Mouse (Mus musculus) midbrain, embryonic 14.5 days (tissue): ENCODE results near the gene Rlim. TPM values are rescaled to one million over a fixed set of nuclear protein-coding genes. Genes with fewer than 3 reads are reported as not detected.

Source experiments
- ATAC-seq: fragments of 200-750 bp; cut with Nextera tagmentation; 2 replicates; pipeline ENCODE4 v1.8.0; 2017; ENCODE audit warnings: moderate number of reproducible peaks, moderate library complexity; ENCODE audit not compliant: low FRiP score, low TSS enrichment
- DNase-seq: peaks from one replicate; pipeline ENCODE4 v3.0.0-alpha.2; 2015
- H3K27ac ChIP-seq: fragments of 300-500 bp; sonication (generic); replicated peaks from 2 replicates; pipeline ENCODE4 v1.5.1; 2014; ENCODE audit warnings: mild to moderate bottlenecking, low read depth, low read length, moderate library complexity
- H3K27me3 ChIP-seq: fragments of 300-500 bp; sonication (generic); 2 replicates; pipeline ENCODE4 v1.6.1; 2014; ENCODE audit warnings: low read length, control low read depth, mixed read lengths; ENCODE audit not compliant: control insufficient read depth, insufficient read depth
- H3K36me3 ChIP-seq: fragments of 300-500 bp; sonication (generic); 2 replicates; pipeline ENCODE4 v1.6.1; 2014; ENCODE audit warnings: low read length, control low read depth; ENCODE audit not compliant: control insufficient read depth, insufficient read depth
- H3K4me1 ChIP-seq: fragments of 300-500 bp; sonication (generic); 2 replicates; pipeline ENCODE4 v1.6.1; 2014; ENCODE audit warnings: mild to moderate bottlenecking, antibody characterized with exemption, low read length, control low read depth; ENCODE audit not compliant: control insufficient read depth, insufficient read depth
- H3K4me2 ChIP-seq: fragments of 300-500 bp; sonication (generic); 2 replicates; pipeline ENCODE4 v1.6.1; 2014; ENCODE audit warnings: mild to moderate bottlenecking, low read length, moderate library complexity
- H3K4me3 ChIP-seq: fragments of 300-500 bp; sonication (generic); replicated peaks from 2 replicates; pipeline ENCODE4 v1.5.1; 2014; ENCODE audit warnings: low read depth, low read length
- H3K9ac ChIP-seq: fragments of 300-500 bp; sonication (generic); replicated peaks from 2 replicates; pipeline ENCODE4 v1.6.1; 2014; ENCODE audit warnings: mild to moderate bottlenecking, low read length, moderate library complexity
- H3K9me3 ChIP-seq: fragments of 300-500 bp; sonication (generic); 2 replicates; pipeline ENCODE4 v1.6.1; 2016; ENCODE audit warnings: low read length, control low read depth, mixed read lengths; ENCODE audit not compliant: control insufficient read depth
- WGBS: fragments of 180-500 bp; shearing (Covaris S2); extraction: QIAGEN DNeasy Blood & Tissue Kit; methylation state at CpG from one replicate; pipeline ENCODE4 v1.1.7; 2014; 5-methylcytosine and 5-hydroxymethylcytosine counted together
- polyA plus RNA-seq: library from polyadenylated mRNA; unstranded; fragments of >200 nt; fragmentation: Nextera tagmentation; extraction: Ambion mirVana; gene quantifications from 2 replicates; pipeline ENCODE4 v1.2.1, GENCODE M21; 2014

Gene Rlim
- 25.0 and 35.3 TPM in 2 replicates for polyA plus RNA-seq

GRCm38 (mm10) chrX:103981169-103981689, at the start of gene Rlim:
Gene Rlim, minus strand, starts transcription at chrX:103981284.
- Histone ChIP-seq H3K9me3 (no peaks in the 10 kb centered on the region), H3K27ac (peak within 1 kb of the TSS; percentile 93), H3K9ac (peak within 1 kb of the TSS; percentile 71), H3K4me2 (peak within 1 kb of the TSS; percentile 62), H3K36me3 (peaks cover 9% of the 10 kb centered on the region; the same call in 1 of the 2 replicates), H3K4me3 (peak within 1 kb of the TSS; percentile 67), H3K27me3 (no peaks in the 10 kb centered on the region), H3K4me1 (no peaks in the 10 kb centered on the region)
- DNase-seq (peak; percentile 94), ATAC-seq (peak; percentile 100)
- WGBS: 30% methylated on average over 27 of the region's 27 CpGs

GRCm38 (mm10) chrX:104017196-104017595, 36.1 kb upstream of the Rlim start:
- H3K4me2 ChIP-seq: no peak overlapping the region
- WGBS: 66% methylated on average over 1 of the region's 1 CpGs
- no peaks in the 10 kb centered on the region for H3K9me3 ChIP-seq
- H3K4me1 ChIP-seq: no peaks in the 10 kb centered on the region
- no peaks in the 10 kb centered on the region for H3K27me3 ChIP-seq
- H3K9ac ChIP-seq: no peak overlapping the region
- H3K27ac ChIP-seq: no peak overlapping the region
- H3K36me3 ChIP-seq: no peaks in the 10 kb centered on the region
- no peak for ATAC-seq
- DNase-seq: no peak
- H3K4me3 ChIP-seq: no peak overlapping the region

- peaks cover 5% of the 10 kb centered on the region; the same call in 1 of the 2 replicates for H3K27me3 ChIP-seq
- WGBS: 91% methylated on average over 4 of the region's 4 CpGs
- H3K4me3 ChIP-seq: no peak overlapping the region
- ATAC-seq (no peak), DNase-seq (no peak)
- H3K9ac ChIP-seq: no peak overlapping the region
- H3K9me3 ChIP-seq: no peaks in the 10 kb centered on the region
- no peaks in the 10 kb centered on the region for H3K4me1 ChIP-seq
- no peak overlapping the region for H3K4me2 ChIP-seq
- no peak overlapping the region for H3K27ac ChIP-seq
- H3K36me3 ChIP-seq: no peaks in the 10 kb centered on the region
Measured at GRCm38 (mm10) chrX:104015048-104015447, 34.0 kb upstream of the Rlim start.

- H3K36me3 ChIP-seq: no peaks in the 10 kb centered on the region
- peaks cover 5% of the 10 kb centered on the region; the same call in 1 of the 2 replicates for H3K27me3 ChIP-seq
- H3K4me2 ChIP-seq: no peak overlapping the region
- no peaks in the 10 kb centered on the region for H3K4me1 ChIP-seq
- H3K9me3 ChIP-seq: no peaks in the 10 kb centered on the region
- WGBS: 73% methylated on average over 4 of the region's 4 CpGs
- H3K27ac ChIP-seq: no peak overlapping the region
- H3K9ac ChIP-seq: no peak overlapping the region
- no peak overlapping the region for H3K4me3 ChIP-seq
- DNase-seq (no peak), ATAC-seq (no peak)
Measured at GRCm38 (mm10) chrX:104013318-104013811, 32.3 kb upstream of the Rlim start.

GRCm38 (mm10) chrX:103994741-103995140, 13.7 kb upstream of the Rlim start:
- no peak for ATAC-seq
- H3K27ac ChIP-seq: no peak overlapping the region
- no peak for DNase-seq
- H3K36me3 ChIP-seq: no peaks in the 10 kb centered on the region
- H3K4me1 ChIP-seq: no peaks in the 10 kb centered on the region
- H3K4me2 ChIP-seq: no peak overlapping the region
- 0 out of 2 replicates have a peak, but pooled peaks cover 7% of the 10 kb centered on the region for H3K27me3 ChIP-seq
- no peaks in the 10 kb centered on the region for H3K9me3 ChIP-seq
- WGBS: 64% methylated on average over 3 of the region's 3 CpGs
- no peak overlapping the region for H3K4me3 ChIP-seq
- H3K9ac ChIP-seq: no peak overlapping the region

GRCm38 (mm10) chrX:103993864-103994263, 12.8 kb upstream of the Rlim start:
- 0 out of 2 replicates have a peak, but pooled peaks cover 7% of the 10 kb centered on the region for H3K27me3 ChIP-seq

GRCm38 (mm10) chrX:103991702-103992101, 10.6 kb upstream of the Rlim start:
- Histone ChIP-seq H3K27ac (no peak overlapping the region), H3K27me3 (0 out of 2 replicates have a peak, but pooled peaks cover 7% of the 10 kb centered on the region), H3K36me3 (no peaks in the 10 kb centered on the region), H3K4me3 (no peak overlapping the region), H3K9ac (no peak overlapping the region), H3K9me3 (no peaks in the 10 kb centered on the region), H3K4me1 (no peaks in the 10 kb centered on the region), H3K4me2 (no peak overlapping the region)
- DNase-seq (peak; percentile 29), ATAC-seq (no peak)
- 53% methylated on average over 10 of the region's 10 CpGs for WGBS

More at GRCm38 (mm10) chrX:103993864-103994263, 12.8 kb upstream of the Rlim start:
- Histone ChIP-seq H3K4me2 (no peak overlapping the region), H3K36me3 (no peaks in the 10 kb centered on the region), H3K4me3 (no peak overlapping the region), H3K4me1 (no peaks in the 10 kb centered on the region), H3K27ac (no peak overlapping the region), H3K9me3 (no peaks in the 10 kb centered on the region), H3K9ac (no peak overlapping the region)
- no peak for DNase-seq
- WGBS: 79% methylated on average over 6 of the region's 6 CpGs
- ATAC-seq: no peak

- Histone ChIP-seq H3K9ac (no peak overlapping the region), H3K4me2 (no peak overlapping the region), H3K27ac (no peak overlapping the region), H3K4me3 (no peak overlapping the region), H3K9me3 (no peaks in the 10 kb centered on the region), H3K4me1 (no peaks in the 10 kb centered on the region), H3K27me3 (0 out of 2 replicates have a peak, but pooled peaks cover 7% of the 10 kb centered on the region), H3K36me3 (no peaks in the 10 kb centered on the region)
- ATAC-seq (no peak), DNase-seq (no peak)
- 61% methylated on average over 2 of the region's 2 CpGs for WGBS
Measured at GRCm38 (mm10) chrX:103990392-103990791, 9.3 kb upstream of the Rlim start.
